Mouse (Mus musculus) layer of hippocampus, postnatal 36 days (tissue): ENCODE measurements at regions not wholly inside any gene's neighbourhood (a gene's known extent, or its start where the extent isn't known, plus 50 kb on each side); places are given as distances from the start of the nearest gene placed in this dataset.
A peak's percentile ranks its signal among the peaks of the same experiment; 100 is the strongest.

Experiments
- DNase-seq, 2 experiments: peaks; one replicate each; pipeline ENCODE4 v3.0.0; 2022

DNA sequence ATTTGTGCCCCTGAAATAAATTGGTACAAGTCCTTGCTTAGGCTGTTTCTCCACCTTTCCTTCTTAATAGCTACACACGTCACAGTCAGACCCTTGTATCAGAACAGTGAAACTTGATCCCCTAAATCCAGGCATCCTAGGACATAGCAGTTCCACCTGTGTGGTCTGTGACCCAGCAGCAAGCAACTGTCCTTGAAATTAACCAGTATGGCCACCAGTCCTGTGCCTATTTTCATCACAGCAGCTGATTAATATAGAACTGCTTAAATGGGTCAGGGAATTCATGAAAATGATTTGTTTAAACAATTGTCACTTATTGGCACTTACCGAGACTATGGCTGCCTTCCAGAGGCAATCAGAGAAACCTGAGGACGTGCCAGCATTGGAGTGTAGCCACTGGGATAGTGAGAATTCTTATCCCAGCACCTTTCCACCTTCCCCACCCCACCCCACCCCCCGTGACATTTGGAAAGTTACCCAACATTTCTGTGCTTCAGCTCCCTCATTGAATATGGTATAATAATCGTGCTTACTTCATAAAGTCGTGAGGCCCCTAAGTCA lies 135.4 kb upstream of the Cdkn2b start:
- no peak for DNase-seq

DNA sequence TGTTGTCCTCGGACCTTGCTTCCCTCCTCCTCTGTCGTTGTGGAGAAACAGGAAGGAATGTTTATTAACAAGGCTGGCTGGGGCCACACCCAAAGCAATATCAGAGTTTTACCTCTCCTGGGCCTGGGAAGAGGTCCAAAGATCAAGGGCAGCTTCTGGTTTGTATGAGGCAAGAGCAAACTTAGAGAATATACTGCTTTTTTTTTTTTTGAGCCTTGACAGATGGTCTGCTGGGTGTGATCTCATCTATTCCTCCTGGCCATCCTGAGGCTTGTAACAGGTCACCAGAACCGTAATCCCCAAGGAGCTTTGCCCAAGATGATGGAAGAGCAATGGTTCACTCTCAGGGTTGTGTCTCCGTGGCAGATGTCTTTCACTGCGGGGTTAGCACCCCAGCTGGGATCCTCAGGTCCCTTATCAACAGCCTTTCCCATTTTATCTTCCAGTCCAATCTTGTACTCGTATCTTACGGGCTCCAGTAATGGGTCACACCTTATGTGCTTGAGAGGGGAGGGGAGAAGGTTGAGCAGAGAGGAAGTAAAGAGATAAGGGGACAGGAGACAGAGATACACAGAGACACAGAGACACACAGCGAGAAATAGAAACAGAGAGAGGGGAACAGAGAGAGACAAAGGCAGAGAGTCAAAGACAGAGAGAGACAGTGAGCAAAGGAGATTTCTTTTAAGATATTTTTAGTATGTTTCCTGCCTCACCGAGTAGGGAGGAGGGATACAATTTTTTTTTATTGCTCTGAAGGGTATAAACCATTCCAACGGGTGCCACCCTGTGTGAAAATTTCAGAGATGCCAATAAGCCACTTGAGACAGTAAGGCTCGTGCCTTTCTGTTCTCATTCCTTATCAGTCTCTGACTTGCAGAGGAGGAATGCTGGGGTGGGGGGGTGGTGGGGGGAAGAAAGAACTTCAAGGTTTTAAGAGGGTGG lies 134.6 kb upstream of the Cdkn2b start:
- no peak for DNase-seq

DNA sequence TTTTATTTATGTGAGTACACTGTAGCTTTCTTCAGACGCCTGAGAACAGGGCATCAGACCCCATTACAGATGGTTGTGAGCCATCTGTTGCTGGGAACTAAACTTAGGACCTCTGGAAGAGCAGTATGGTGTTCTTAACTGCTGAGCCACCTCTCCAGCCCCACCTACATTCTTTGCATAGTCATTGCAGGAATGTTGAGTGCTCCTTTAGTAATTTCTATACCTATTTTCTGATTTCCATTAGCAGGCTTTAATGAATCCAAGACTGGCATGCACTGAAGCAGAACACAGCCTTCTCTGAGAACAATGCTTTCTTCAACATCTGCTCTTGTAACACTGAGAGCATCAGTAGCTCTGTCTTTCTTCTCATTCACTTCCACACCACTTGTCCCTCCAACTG lies 131.7 kb upstream of the Cdkn2b start:
- no peak for DNase-seq

DNA sequence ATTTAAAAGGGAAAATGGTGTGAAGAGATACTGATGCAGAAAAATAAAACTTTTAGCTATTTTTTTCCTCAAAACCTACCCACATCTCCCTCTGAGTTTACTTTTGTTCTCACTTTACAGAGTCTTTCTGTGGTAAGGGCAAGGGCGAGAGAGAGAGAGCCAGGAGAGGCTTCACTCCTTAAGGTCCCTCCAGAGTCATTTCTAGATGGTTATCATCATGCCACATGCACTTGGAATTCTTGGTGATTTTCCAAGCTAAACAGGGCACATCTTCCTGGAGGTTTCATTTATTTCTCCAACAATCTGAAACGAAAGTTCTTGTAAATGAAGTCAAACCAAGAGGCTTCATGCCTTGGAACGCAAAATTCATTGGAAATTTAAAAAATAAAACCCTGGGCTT lies 130.0 kb upstream of the Cdkn2b start:
- DNase-seq, result no peak

DNA sequence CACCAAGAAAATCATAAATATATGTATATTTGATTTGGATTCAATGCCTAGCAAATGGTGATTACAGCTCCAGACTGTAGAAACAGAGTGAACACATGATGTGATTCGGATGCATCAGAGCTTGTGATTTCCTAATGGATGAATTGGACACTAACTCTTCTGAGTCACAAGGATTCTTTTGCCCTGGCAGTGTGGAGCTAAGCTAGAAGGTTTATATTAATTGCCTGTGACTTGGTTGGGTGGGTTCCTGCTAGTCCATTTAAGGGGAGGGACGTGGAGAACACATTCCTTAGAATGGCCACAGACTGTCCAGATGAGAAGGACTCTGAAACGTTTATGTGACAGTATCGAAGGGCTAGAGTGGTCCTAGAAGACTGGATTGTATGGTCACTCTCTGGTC lies 129.5 kb upstream of the Cdkn2b start:
- DNase-seq, result no peak

DNA sequence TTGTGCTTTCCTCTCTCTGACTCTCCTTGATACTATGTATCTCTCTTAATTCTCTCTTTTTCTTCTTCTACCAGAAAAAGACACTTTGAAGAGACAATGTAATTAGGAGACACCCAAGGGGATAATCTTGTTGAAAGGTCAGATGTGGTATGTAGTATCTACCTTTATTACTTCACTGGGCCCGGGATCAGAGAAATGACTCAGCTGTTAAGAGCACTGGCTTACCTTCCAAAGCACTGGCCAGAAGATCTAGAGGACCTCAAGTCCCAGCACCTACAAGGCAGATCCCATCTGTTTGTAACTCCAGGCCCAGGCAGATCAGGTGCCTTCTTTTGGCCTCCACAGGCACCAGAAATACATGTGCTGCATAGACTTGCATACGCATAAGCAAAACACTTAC lies 127.8 kb upstream of the Cdkn2b start:
- DNase-seq, result no peak

DNA sequence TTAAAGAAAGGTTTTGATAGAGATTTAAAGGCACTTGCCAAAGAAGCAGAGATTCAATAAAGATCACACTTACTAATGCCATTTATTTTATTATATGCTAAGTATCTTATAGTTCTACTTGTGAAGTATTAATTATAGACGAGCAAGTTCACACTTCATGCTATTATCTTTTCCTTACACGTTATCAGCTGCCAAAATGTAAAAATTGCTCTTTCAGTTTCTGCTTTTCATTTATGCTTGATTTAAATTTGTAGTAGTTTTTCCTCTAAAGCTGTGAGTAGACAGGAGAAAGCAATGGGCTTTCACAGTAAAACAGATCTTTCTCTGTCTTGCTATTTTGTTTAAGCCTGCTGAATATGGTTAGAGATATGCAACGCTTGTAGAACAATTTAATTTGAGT lies 125.9 kb upstream of the Cdkn2b start:
- no peak for DNase-seq

DNA sequence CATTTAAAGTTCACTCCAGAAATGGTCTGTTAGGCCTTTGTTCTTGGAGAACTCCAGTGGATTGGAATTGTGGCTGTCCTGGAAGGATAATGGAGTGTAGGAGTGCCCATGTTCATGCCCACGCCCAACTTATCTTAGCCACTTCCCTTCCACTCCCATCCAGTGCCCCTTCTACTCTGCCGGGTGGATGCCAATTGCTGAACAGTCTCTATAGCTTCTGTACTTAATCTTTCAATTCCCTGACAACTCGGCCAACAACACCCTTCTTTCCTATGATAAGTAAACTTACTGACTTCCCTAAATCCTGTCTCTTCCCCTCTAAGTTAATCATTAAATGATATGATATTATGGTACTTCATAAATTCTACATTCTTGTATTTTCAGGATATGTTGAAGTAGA lies 123.3 kb upstream of the Cdkn2b start:
- no peak for DNase-seq

DNA sequence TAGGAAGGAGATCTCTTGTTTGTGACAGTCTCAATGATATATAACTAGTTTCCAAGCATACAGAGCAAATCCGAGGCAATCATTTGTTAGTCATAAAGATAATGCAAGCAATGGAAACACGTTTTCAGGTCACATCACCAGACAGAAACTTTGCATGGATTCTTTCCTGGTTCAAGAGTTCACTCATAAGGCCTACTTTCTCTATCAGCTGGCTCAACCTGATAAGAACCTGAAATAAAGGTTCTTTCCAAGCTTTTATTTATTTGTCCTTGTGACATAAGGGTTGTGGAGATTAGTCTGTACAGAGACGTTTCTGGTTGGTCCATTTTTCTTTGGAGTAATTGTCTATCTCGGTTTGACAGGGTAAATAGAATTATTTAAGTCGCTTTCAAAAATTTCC lies 122.7 kb upstream of the Cdkn2b start:
- no peak for DNase-seq

DNA sequence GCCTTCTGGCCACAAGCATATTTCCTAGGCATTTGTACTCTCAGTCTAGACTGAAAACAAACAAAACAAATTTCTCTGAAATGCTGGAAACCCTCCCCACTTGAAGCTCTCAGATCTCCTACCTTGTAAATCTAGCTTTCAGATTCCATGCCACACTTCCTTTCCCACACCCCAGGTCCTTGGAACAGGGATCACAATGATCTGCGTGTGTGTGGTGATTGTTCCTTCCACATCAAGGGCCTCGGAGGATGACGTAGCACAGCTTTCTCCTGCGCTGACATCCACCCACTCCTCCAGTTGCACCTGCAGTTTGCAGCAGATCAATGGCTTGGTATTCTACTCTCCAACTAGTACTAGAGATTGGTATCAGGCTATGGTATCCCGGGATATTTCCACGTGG lies 120.7 kb upstream of the Cdkn2b start:
- DNase-seq, result no peak

DNA sequence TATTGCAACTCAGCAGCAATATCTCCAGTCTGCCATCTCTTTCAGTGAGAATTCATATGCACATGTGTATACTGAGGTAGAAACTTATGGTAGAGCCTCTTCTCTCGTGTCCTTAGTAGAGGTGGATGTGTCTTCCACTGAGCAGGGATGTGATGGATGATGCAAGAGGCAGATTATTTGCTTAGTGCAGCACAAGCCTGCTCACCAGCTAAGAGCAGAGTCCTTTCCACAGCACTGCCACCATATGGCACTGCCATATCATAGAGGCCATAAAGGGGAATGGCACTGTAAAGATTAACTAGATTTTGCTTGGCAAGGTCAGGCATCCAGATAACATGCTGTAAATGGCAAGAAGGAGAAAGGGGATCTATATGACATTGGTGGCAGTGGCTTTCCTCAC lies 117.6 kb upstream of the Cdkn2b start:
- DNase-seq, result no peak

DNA sequence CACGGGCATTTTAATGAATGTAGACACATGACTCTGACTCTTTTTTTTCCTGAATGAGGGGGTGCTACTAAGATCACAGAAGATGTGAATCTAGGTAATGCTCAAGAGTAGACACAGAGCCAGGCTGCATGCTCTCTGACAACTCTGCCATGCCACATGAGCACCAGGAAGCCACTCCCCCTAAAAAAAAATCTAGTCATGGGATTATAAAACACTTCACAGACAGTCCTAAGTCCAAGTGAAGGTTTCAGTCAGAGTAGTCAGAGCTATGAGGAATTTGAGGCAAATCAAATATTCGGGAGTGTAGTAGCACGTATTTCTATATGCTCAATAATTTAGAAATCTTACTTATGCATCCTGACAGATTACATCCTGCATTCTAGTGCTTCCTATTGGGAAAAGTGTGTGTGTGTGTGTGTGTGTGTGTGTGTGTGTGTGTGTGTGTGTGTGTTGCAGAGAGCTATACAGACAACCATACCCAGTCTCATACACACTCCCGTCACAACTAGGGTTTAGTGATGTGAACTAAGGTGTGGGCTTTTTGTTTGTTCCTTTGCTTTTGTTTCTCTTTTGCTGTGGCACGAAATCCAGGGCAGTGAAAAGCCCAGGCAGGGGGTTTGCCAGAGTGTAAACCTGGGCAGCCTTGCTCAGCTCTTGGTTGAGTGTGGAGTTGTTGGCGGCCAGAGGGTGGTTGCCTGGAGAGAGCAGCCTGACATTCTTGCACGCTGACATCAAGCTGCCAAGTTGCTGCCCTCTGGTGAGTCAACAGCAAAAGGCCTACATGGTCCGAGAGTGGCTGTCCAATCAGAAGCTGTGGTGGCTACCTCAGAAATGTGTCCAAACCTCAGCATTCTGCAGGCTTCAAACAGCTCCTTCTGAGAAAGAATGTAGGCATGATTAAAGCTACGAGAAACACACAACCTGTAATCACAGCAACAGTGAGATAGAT lies 116.8 kb upstream of the Cdkn2b start:
- peak; percentile 10 to 11 for DNase-seq

DNA sequence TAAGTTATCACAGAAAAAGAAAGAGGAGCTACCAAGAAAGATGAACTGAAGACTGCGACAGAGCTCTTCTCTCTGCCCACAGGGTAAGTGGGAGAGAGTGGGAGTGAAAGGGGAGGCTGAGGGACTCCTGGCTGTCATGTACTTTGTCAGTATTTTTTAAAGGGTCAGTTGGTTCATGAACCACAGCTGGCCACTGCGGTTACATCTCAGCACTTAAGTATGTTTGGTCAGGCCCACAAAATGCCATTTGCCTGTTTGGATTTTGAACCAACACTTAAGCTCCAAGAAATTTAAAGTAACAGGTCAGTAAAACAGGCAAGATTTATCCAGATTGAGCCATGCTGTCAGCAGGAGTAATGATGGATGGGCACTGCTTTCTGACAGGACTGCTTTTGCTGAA lies 115.1 kb upstream of the Cdkn2b start:
- no peak for DNase-seq

DNA sequence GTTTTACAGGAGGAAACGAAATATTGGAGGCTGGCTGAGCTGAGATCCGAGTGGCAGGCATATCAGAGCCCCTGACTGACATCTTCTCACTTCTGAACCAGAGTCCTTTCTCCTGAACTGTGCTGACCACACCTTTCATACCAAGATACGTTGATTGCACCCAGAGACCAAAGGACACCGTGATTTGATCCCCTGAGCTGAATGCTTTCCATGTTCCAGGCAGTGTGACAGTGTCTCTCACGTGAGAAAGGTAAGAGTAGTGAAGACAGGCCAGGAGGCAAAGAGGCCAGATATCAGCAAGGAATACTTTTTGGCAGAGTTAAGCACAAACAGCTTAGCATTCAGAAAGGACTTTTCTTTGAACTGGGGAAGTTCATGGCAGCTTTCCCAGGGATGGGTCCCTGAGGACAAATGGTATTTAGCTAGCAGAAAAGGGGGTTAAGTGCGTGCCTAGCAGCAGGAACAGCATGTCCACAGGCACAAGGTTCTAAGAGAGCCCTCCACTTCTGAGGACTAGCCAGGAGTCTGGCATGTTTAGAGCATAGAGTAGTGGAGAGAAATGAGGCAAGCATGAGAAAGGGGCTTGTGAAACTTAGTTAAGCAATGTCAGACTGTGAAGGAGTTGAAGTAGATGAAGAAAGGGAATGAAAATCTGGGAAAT lies 111.0 kb upstream of the Cdkn2b start:
- DNase-seq, result no peak

DNA sequence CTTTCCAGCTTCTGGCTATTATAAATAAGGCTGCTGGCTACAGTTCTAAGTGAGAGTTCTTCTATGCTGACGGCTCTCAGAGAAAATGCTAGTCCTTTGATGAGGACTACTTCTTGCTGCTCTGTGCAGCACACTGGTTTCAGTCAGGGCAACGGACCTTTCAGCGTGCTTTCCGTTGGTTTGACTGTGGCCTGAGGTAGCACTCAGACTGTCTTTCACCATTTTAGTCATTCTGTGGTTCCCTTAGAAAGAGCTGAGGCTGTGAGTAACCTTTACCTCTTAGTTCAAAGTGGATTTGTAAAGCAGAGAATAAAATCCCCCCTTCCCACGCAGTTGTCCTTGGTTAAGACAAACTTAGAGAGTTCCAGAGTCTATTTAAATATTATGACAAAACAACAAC lies 110.0 kb upstream of the Cdkn2b start:
- no peak for DNase-seq

DNA sequence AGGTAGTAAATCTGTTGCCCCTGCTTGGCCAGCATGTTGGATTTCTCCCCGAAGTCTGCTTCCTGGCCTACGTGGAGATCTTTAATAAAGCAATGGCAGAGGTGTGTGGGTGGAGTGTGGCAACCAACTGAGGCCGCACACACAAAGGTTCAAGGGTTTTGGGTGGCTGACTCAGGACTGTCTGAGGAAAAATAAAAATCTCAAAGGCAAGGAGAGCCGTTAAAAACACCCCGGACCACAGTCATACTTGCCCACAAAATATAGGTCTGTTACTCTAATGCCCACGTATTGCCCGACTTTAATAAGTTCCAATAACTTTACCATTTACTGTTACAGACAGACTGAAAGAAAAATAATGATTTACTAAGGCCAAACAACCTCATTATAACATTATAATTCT lies 108.7 kb upstream of the Cdkn2b start:
- DNase-seq, result no peak

DNA sequence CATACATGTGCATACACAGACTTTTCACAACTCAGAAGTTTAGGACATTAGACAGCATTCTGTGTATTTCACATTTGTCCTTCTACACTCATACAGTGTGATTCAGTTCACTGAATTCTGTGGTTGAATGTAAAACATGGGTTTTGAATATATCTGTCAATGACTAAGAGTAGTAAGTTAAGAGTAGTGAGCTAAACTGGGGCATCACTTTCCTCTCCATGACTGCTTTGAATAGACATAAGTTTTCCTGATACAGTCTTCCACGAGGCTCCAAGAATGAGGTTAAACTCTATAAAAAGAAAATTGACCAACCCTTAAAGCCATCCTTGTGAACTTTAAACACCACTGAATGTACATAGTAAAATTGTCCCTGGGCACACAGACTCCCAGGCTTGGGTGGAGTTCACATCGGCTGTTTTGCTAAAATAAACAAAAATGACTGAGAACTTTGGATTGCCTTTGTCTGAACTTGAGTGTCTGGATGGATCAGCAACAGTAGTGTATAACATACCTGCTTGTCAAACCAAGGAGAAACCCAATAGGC lies 94.9 kb upstream of the Cdkn2b start:
- DNase-seq, result no peak

DNA sequence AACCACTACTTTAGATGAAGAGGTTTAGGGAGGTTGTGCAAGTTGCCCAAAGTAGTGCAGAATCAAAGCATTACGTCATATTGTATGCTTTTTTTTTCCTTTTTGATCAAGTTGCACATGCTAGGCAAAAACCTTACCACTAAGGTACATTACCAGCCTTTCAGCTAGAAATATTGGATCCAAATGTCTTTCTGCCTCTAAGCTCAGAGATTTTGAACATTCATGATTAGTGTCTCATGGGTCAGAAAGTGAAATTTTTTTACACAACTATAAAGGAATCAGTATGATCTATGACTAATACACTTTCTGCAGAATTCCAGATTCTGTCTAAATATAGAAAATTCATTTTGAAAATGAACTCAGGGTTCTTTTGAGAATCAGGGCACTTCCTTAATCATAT lies 92.3 kb upstream of the Cdkn2b start:
- no peak for DNase-seq

DNA sequence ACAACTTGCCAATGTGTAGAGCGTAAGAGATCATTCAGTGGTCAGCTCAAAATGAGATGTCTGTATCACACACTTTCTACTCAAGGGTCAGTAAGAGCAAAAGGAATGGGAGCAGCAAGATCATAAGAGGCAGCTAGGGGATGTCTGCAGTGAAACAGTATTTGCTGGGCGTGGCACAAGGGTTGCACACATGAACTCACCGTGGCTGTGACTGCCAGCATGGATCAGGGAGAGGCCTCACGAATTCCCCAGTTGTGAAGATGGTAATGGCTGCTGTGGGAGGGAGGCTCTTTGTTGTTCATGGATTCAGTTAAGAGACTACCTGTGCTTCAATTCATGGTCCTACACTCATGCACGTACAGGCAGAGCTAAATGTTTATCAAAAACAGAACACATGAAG lies 91.5 kb upstream of the Cdkn2b start:
- no peak for DNase-seq

DNA sequence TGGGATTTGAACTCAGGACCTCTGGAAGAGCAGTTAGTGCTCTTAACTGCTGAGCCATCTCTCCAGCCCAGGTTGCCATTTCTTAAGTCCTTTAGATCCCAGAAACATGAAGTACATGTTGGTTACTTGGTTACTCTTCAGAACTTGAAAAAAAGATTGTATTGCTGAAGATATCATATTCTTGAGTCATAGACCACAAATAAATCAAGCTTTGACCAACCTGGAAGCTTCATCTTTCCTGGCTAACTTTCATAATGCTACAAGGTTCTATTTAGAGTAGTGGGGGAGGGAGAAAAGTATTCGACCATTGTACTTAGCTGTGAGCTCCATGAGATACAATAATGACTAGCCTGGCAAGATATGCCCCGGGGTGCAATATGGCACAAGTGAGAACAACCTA lies 90.9 kb upstream of the Cdkn2b start:
- no peak for DNase-seq

DNA sequence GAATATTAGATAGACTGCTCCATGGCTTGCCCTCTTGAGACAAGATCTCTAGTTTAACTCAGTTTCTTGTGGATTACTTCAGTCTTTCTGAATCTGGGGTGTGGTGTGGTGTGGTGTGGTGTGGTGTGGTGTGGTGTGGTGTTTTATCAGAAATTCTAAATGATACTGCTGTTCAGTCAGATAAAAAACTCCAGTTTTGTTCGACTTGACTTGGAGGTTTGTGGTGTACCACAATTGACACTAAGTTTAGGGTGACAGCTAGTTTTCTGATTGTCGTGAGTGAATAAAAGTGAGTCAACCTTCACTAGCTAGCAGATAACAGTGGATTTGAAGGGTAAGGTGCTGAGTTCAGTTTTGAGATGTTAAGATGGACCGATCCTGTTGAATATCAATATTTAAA lies 89.5 kb upstream of the Cdkn2b start:
- DNase-seq, result no peak

DNA sequence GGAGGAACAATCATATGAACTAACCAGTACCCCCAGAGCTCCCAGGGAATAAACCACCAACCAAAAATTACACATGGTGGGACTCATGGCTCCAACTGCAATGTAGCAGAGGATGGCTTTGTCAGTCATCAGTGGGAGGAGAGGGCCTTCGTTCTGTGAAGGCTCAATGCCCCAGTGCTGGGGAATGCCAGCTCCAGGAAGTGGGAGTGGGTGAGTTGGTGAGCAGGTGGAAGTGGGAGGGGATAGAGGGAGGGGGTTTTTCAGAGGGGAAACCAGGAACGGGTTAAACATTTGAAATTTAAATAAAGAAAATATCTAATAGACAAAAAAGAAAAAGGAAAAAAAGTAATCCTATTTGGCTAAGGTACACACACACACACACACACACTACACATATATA lies 88.4 kb upstream of the Cdkn2b start:
- no peak for DNase-seq
